Mouse (Mus musculus): ENCODE measurements around the gene Irs1.

DNA sequence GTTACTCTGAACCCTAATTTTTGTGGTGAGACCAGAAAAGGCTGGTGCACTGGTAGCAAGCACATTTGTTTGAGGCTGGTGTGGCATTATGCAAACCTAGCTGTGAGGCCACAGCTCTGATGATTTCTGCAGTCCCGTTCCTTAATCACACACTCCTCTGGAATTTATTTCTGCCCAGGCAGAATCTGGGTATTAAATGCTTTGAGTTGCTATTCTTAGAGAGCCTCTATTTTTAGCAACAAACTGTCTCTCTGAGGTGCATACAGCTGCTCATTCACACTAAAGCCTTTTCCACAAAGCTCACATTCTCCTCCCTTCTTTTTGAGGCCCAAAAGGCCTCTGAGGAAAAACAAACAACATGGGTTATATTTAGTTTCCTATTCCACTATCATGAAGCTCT is 91.3 kb downstream of the Irs1 start:
- TF ChIP-seq EP300 (IDR thresholded peaks at IDR 0.05) (no peak), CTCF (IDR thresholded peaks at IDR 0.05) (no peak)
